Mouse (Mus musculus): ENCODE measurements around the gene Gm21876. TPM values are rescaled to one million over a fixed set of nuclear protein-coding genes. Genes with fewer than 3 reads are reported as not detected.
"Not testable (repeated sequence)": the region's sequence is repeated elsewhere in the genome, so short reads cannot be mapped to it uniquely, and the experiment has no call there.

Gm21876 gene
- polyA plus RNA-seq (2014; fragmentation: Nextera tagmentation; extraction: Ambion mirVana) = not detected in 2 replicates

DNA sequence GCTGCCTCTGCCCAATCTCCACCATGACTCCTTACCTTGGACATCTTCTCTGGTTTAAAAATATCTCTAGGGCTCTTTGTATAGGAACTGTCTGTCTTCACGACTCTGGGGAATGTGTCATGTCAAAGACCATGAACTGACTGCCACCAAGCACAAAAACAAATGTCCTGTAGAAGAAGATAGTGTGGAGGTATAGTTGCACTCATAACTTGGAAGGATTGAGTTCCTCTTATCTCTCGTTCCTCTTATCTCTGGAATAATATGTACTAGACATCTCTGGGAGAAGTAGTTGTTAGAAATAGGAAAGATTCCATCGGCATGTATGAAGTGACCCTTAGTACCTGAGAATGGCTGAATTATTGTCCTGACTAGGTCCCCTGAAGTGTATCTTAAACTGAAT lies at the start of gene Gm21876:
Gene Gm21876, minus strand, starts transcription at position 101 of the 400 bp plus-strand sequence.
- no peak within 1 kb of the TSS for H3K9ac ChIP-seq (replicated peaks; ENCODE audit: low read depth, low read length)
- H3K27ac ChIP-seq (ENCODE audit: low read depth, low read length) = no peak within 1 kb of the TSS
- no peaks in the 10 kb centered on the region for H3K4me1 ChIP-seq (ENCODE audit: control insufficient read depth, insufficient read depth, low read length)
- no peak within 1 kb of the TSS for H3K4me3 ChIP-seq (ENCODE audit: low read depth, low read length)
- no peaks in the 10 kb centered on the region for H3K36me3 ChIP-seq (ENCODE audit: control insufficient read depth, insufficient read depth, low read length)
- 76% methylated on average over 3 of the region's 3 CpGs for WGBS
- H3K4me2 ChIP-seq (ENCODE audit: low read depth, low read length) = no peak within 1 kb of the TSS
- H3K9me3 ChIP-seq (ENCODE audit: control insufficient read depth, low read length) = no peaks in the 10 kb centered on the region
- no peaks in the 10 kb centered on the region for H3K27me3 ChIP-seq (ENCODE audit: control insufficient read depth, insufficient read depth, low read length)
- no peak for ATAC-seq (ENCODE audit: low read depth)

GRCm38 (mm10) chrX:21220422-21220821 lies 45.0 kb upstream of the Gm21876 start:
- Histone ChIP-seq H3K4me3 (ENCODE audit: low read depth, low read length) (no peak overlapping the region), H3K4me1 (ENCODE audit: control insufficient read depth, insufficient read depth, low read length) (no peaks in the 10 kb centered on the region), H3K27me3 (ENCODE audit: control insufficient read depth, insufficient read depth, low read length) (no peaks in the 10 kb centered on the region), H3K36me3 (ENCODE audit: control insufficient read depth, insufficient read depth, low read length) (no peaks in the 10 kb centered on the region), H3K9me3 (ENCODE audit: control insufficient read depth, low read length) (no peaks in the 10 kb centered on the region), H3K9ac (replicated peaks; ENCODE audit: low read depth, low read length) (no peak overlapping the region), H3K27ac (ENCODE audit: low read depth, low read length) (no peak overlapping the region), H3K4me2 (ENCODE audit: low read depth, low read length) (no peak overlapping the region)
- no peak for ATAC-seq (ENCODE audit: low read depth)
- 71% methylated on average over 3 of the region's 3 CpGs for WGBS

DNA sequence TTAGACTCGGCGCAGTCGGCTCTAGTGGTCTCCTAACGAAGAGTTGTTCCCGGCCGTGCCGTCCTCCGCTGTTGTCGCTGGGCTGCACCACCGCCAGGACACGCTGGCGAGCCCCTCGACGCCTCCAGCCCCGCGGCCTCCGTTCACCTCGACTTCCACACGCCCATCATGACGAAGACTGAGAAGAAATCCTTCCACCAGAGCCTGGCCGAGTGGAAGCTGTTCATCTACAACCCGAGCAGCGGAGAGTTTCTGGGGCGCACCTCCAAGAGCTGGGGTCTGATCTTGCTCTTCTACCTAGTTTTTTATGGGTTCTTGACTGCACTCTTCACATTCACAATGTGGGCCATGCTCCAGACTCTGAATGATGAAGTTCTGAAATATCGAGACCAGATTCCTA lies 28.8 kb downstream of the Gm21876 start:
- not testable (repeated sequence) for ATAC-seq (ENCODE audit: low read depth); H3K9me3 ChIP-seq (ENCODE audit: control insufficient read depth, low read length)
- 94% methylated on average over 25 of the region's 25 CpGs for WGBS

More for the DNA sequence above, 28.8 kb downstream of the Gm21876 start:
- H3K9ac ChIP-seq (replicated peaks; ENCODE audit: low read depth, low read length); H3K4me1 ChIP-seq (ENCODE audit: control insufficient read depth, insufficient read depth, low read length); H3K4me2 ChIP-seq (ENCODE audit: low read depth, low read length); H3K36me3 ChIP-seq (ENCODE audit: control insufficient read depth, insufficient read depth, low read length); H3K27ac ChIP-seq (ENCODE audit: low read depth, low read length); H3K27me3 ChIP-seq (ENCODE audit: control insufficient read depth, insufficient read depth, low read length); H3K4me3 ChIP-seq (ENCODE audit: low read depth, low read length): not testable (repeated sequence)

Other genes with a start within 250 kb of the Gm21876 start
- 4.6 and 5.5 TPM in 2 replicates for gene Cfp, start 244.1 kb downstream of the Gm21876 start, polyA plus RNA-seq (2014; fragmentation: Nextera tagmentation; extraction: Ambion mirVana)
- gene Elk1, start 225.0 kb downstream of the Gm21876 start, polyA plus RNA-seq (2014; fragmentation: Nextera tagmentation; extraction: Ambion mirVana) = 8.2 and 11.7 TPM in 2 replicates
- 28.3 and 30.7 TPM in 2 replicates for gene Uxt, start 213.6 kb downstream of the Gm21876 start, polyA plus RNA-seq (2014; fragmentation: Nextera tagmentation; extraction: Ambion mirVana)
- gene Zfp182, start 113.3 kb downstream of the Gm21876 start, polyA plus RNA-seq (2014; fragmentation: Nextera tagmentation; extraction: Ambion mirVana) = 9.6 and 11.2 TPM in 2 replicates
- gene Spaca5, start 107.2 kb downstream of the Gm21876 start, polyA plus RNA-seq (2014; fragmentation: Nextera tagmentation; extraction: Ambion mirVana) = not detected in 2 replicates
- 4.2 and 5.7 TPM in 2 replicates for gene Zfp300, start 86.1 kb downstream of the Gm21876 start, polyA plus RNA-seq (2014; fragmentation: Nextera tagmentation; extraction: Ambion mirVana)
- gene Ssxa1, start 59.8 kb downstream of the Gm21876 start, polyA plus RNA-seq (2014; fragmentation: Nextera tagmentation; extraction: Ambion mirVana) = not detected in 2 replicates